Mouse (Mus musculus): ENCODE measurements around the gene Sh3kbp1.

- no peak for TF ChIP-seq CTCF (IDR thresholded peaks at IDR 0.05; ENCODE audit: extremely low read depth, insufficient read depth, low read length)
- no peak for TF ChIP-seq POLR2A (IDR thresholded peaks at IDR 0.05; ENCODE audit: extremely low read depth, insufficient read depth, low read length)
Observed at GRCm38 (mm10) chrX:159837379-159837778, 210.3 kb downstream of the Sh3kbp1 start.
